Mouse (Mus musculus) stomach, embryonic 14.5 days (tissue): ENCODE measurements around the gene Stk16. TPM values are rescaled to one million over a fixed set of nuclear protein-coding genes. Genes with fewer than 3 reads are reported as not detected.

Experiments used
- ATAC-seq: fragments of 200-750 bp; cut with Nextera tagmentation; 2 replicates; pipeline ENCODE4 v1.8.0; 2017; ENCODE audit warnings: low read depth, moderate TSS enrichment; ENCODE audit not compliant: insufficient number of reproducible peaks, insufficient read depth, low FRiP score
- H3K27ac ChIP-seq: fragments of 300-500 bp; sonication (generic); 2 replicates; pipeline ENCODE4 v1.5.1; 2014; ENCODE audit warnings: mild to moderate bottlenecking, low read length, moderate library complexity, mixed read lengths
- H3K27me3 ChIP-seq: fragments of 300-500 bp; sonication (generic); 2 replicates; pipeline ENCODE4 v1.6.1; 2014; ENCODE audit warnings: low read length, control low read depth, mixed read lengths; ENCODE audit not compliant: control insufficient read depth, insufficient read depth
- H3K36me3 ChIP-seq: fragments of 300-500 bp; sonication (generic); 2 replicates; pipeline ENCODE4 v1.6.1; 2014; ENCODE audit warnings: mild to moderate bottlenecking, control low read depth, low read length, moderate library complexity, mixed read lengths; ENCODE audit not compliant: control insufficient read depth, insufficient read depth
- H3K4me1 ChIP-seq: fragments of 300-500 bp; sonication (generic); 2 replicates; pipeline ENCODE4 v1.6.1; 2014; ENCODE audit warnings: low read length, control low read depth, mixed read lengths; ENCODE audit not compliant: control insufficient read depth, insufficient read depth
- H3K4me2 ChIP-seq: fragments of 300-500 bp; sonication (generic); replicated peaks from 2 replicates; pipeline ENCODE4 v1.6.1; 2014; ENCODE audit warnings: low read depth, low read length, control low read depth
- H3K4me3 ChIP-seq: fragments of 300-500 bp; sonication (generic); 2 replicates; pipeline ENCODE4 v1.5.1; 2014; ENCODE audit warnings: low read depth, low read length, control low read depth
- H3K9ac ChIP-seq: fragments of 300-500 bp; sonication (generic); replicated peaks from 2 replicates; pipeline ENCODE4 v1.6.1; 2014; ENCODE audit warnings: low read depth, mild to moderate bottlenecking, control low read depth, low read length, moderate library complexity, mixed read lengths
- H3K9me3 ChIP-seq: fragments of 300-500 bp; sonication (generic); 2 replicates; pipeline ENCODE4 v1.6.1; 2016; ENCODE audit warnings: low read depth, low read length, control low read depth; ENCODE audit not compliant: control insufficient read depth
- WGBS: fragments of 180-500 bp; shearing (Covaris S2); extraction: QIAGEN DNeasy Blood & Tissue Kit; methylation state at CpG from one replicate; pipeline ENCODE4 v1.1.7; 2014; 5-methylcytosine and 5-hydroxymethylcytosine counted together
- polyA plus RNA-seq: library from polyadenylated mRNA; unstranded; fragments of >200 nt; fragmentation: Nextera tagmentation; extraction: Ambion mirVana; gene quantifications from 2 replicates; pipeline ENCODE4 v1.2.1, GENCODE M21; 2014

Stk16 gene
- polyA plus RNA-seq, 1 experiment from 2014 or later, result 123 TPM

DNA sequence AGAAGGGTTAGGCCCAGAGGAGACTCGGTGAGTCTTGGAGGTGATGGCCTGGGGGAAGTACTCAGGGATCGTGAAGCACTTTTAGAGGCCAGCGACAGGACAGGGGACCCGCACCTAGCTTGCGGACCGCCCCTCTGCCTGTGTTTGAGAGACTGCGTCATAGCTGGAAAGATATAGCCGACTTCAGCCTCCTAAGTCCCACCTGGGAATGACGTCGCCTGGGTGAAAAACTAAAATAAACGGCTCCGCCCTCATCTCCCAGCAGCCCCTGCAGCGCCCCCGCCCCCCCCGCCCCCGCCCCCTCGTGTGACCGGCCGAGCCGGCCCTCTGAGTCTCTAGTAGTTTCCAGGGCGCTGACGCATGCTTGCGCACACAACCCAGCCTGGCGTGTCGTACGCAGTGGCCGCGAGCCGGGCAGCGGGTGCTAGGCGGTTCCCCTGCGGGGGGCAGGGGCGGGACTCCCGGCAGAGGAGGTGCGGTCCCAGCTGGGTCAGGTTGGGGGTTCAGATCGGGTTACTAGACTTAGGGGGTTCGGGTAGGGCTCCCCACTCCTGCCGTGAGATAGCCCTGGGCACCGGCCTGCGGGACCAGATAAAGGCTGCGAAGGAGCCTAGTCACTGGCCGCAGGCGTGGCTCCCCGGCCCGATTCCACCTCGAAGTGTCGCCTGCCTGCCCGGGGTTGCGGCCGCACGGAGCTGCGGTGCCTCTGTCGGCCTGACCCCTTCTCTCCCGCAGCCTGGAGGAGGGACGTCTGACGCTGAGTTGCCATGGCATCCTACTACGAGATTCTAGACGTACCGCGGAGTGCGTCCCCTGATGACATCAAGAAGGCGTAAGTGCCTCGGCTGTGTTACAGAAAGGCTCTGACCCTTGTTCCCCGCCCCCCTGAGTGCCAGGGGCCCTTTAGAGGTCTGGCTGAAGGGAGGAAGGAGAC, 25.7 kb downstream of the Stk16 start, which contains the start of gene Dnajb2:
TSS of gene Dnajb2 (plus strand) at position 290 of the 934 bp plus-strand sequence.
- no peaks in the 10 kb centered on the region for H3K27me3 ChIP-seq
- peaks cover 11% of the 10 kb centered on the region; the same call in 1 of the 2 replicates for H3K36me3 ChIP-seq
- peak within 1 kb of the TSS; percentile 60 for H3K4me3 ChIP-seq
- peaks cover 2% of the 10 kb centered on the region; the same call in 1 of the 2 replicates for H3K4me1 ChIP-seq
- peak within 1 kb of the TSS; percentile 66 for H3K27ac ChIP-seq
- under 1% methylated on average over 64 of the region's 64 CpGs for WGBS
- no peaks in the 10 kb centered on the region for H3K9me3 ChIP-seq
- peak; percentile 92 for ATAC-seq
- peak within 1 kb of the TSS; percentile 53 for H3K9ac ChIP-seq
- peak within 1 kb of the TSS; percentile 88 for H3K4me2 ChIP-seq

DNA sequence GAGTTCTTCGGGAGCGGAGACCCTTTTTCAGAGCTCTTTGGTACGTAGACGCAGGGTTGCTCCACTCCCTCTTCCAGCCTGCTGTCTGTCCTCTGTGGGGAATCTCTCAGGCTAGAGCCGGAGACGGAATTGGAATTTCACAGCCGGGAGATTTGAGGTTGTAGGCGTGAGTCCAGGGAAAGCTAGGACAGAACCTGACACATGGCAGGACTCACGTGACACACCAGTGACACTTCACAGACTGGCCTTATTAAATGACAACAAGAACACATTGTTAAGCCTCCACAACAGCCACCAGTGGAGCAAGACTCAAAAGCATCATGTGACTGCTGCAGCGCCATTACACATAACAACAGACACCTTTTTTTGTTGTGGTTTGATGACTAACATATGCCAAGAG, 29.0 kb downstream of the Stk16 start:
- no peak for ATAC-seq
- Histone ChIP-seq H3K4me1 (peaks cover 2% of the 10 kb centered on the region; the same call in 1 of the 2 replicates), H3K4me3 (no peak overlapping the region), H3K27me3 (no peaks in the 10 kb centered on the region), H3K27ac (no peak overlapping the region), H3K9ac (no peak overlapping the region), H3K4me2 (no peak overlapping the region), H3K36me3 (peaks cover 21% of the 10 kb centered on the region), H3K9me3 (no peaks in the 10 kb centered on the region)
- WGBS, result 85% methylated on average over 10 of the region's 10 CpGs

GRCm38 (mm10) chr1:75243411-75243810, 32.8 kb downstream of the Stk16 start:
- no peak overlapping the region for H3K9ac ChIP-seq
- H3K4me1 ChIP-seq, result peaks cover 8% of the 10 kb centered on the region
- no peak overlapping the region for H3K27ac ChIP-seq
- H3K4me3 ChIP-seq, result no peak overlapping the region
- WGBS, result 88% methylated on average over 14 of the region's 14 CpGs
- ATAC-seq, result no peak
- no peaks in the 10 kb centered on the region for H3K9me3 ChIP-seq
- no peaks in the 10 kb centered on the region for H3K27me3 ChIP-seq
- H3K4me2 ChIP-seq, result no peak overlapping the region
- H3K36me3 ChIP-seq, result peaks cover 21% of the 10 kb centered on the region

DNA sequence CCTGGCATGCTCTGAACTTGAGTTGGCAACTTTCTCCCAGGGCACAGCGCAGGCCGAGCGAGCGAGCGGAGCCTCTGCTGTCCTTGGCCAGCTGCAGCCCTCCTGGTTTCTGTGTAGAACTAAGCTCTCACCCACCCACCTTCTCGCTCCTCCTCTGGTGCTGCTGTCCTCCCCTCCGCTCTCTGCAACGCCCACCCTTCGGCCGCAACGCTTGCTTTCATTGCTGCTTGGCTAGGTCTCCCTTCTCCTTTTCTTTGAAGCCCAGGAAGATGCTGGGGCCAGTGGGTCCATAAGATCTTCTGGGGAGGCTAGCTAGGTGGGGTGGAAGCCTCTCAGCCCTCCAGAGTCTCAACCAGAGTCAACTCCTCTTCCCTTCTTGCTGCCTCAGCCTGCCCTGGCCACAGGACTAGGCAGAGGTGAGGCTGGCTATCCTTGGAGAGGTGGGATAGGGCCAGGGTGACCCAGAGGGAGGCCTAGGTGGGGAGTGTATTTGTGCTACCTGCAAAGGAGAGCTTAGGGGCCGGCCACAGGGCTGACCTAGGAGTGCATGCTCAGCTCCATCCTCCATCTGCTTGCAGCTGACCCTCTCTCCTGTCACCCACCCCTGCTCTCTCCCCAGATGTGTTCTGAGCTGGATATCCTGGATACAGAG, 33.7 kb downstream of the Stk16 start:
- H3K4me2 ChIP-seq, result no peak overlapping the region
- no peaks in the 10 kb centered on the region for H3K27me3 ChIP-seq
- H3K27ac ChIP-seq, result no peak overlapping the region
- H3K9ac ChIP-seq, result no peak overlapping the region
- H3K4me1 ChIP-seq, result peaks cover 10% of the 10 kb centered on the region
- H3K36me3 ChIP-seq, result peaks cover 21% of the 10 kb centered on the region
- ATAC-seq, result 0 out of 2 replicates have a peak, but pooled peaks have one; percentile 4
- no peaks in the 10 kb centered on the region for H3K9me3 ChIP-seq
- H3K4me3 ChIP-seq, result no peak overlapping the region
- 87% methylated on average over 12 of the region's 12 CpGs for WGBS

DNA sequence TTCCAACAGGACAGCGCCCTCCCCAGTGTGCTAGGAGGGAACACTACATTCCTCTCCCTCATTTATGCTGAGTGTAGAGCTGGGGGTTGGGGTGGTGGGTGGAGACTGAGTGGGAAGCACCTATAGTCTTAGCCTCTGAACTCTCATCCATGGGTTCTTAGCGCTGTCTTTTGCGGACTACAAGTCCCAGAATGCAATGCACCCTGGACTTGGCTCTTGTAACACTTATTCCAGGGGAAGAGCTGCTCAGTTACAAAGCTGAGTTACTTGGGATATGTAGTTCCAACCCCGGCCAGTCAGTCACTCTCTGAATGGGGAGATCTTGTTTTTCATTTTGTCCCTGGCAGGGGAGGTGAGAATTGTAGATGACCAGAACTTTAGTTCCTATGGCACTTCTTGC, 34.2 kb downstream of the Stk16 start:
- no peaks in the 10 kb centered on the region for H3K9me3 ChIP-seq
- no peak overlapping the region for H3K4me3 ChIP-seq
- H3K27ac ChIP-seq, result no peak overlapping the region
- H3K9ac ChIP-seq, result no peak overlapping the region
- no peak overlapping the region for H3K4me2 ChIP-seq
- peaks cover 10% of the 10 kb centered on the region for H3K4me1 ChIP-seq
- WGBS, result 34% methylated on average over 4 of the region's 4 CpGs
- no peaks in the 10 kb centered on the region for H3K27me3 ChIP-seq
- H3K36me3 ChIP-seq, result peaks cover 20% of the 10 kb centered on the region
- ATAC-seq, result 0 out of 2 replicates have a peak, but pooled peaks have one; percentile 34

DNA sequence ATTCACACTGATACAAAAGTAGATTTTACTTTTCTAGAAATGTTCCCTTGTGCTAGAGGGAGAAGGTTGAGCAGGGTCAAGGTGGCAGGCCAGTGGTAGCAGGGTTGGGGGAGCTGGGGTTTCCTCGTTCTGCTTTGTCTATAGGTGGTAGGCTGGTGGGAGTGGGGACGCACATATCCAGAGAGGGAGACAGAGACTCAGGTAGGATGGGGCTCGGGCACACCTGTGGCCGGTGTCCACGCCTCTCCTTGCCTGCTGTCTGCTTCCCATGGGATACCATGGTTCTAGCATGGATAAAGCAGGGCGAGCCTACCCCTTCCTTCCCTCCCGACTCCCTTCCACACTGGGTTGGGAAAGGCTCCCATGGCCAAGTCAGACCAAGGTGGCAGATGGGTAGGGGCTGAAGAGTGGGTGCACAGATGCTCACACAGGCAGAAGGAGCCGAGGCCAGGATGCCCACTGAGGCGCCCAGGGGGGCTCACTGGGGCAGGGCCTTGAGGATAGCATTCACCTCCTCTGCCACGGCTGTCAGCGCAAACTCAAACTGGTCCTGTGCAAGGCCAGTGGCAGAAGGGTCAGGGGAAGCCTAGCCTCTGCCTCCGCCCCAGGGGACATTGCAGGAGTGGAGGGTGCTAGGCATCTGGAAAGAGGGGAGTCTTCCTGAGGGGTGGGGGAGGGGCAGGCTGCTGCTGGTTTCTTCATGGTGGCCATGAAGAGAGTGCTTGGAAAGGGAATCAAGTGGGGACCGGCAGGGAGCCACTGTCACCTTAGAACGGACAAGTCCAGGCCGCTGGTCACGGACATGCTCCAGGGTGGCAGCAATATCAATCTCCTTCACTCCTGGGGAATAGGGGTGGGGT, 36.7 kb downstream of the Stk16 start:
- Histone ChIP-seq H3K4me2 (no peak overlapping the region), H3K9ac (no peak overlapping the region), H3K27me3 (no peaks in the 10 kb centered on the region), H3K36me3 (peaks cover 7% of the 10 kb centered on the region), H3K4me3 (no peak overlapping the region), H3K4me1 (peaks cover 10% of the 10 kb centered on the region), H3K27ac (no peak overlapping the region), H3K9me3 (no peaks in the 10 kb centered on the region)
- no peak for ATAC-seq
- 75% methylated on average over 16 of the region's 16 CpGs for WGBS

- Histone ChIP-seq H3K9me3 (no peaks in the 10 kb centered on the region), H3K4me2 (no peak overlapping the region), H3K27me3 (no peaks in the 10 kb centered on the region), H3K27ac (peak overlapping the region; percentile 24; the same call in 1 of the 2 replicates), H3K36me3 (peaks cover 7% of the 10 kb centered on the region; the same call in 1 of the 2 replicates), H3K9ac (no peak overlapping the region), H3K4me1 (peaks cover 10% of the 10 kb centered on the region), H3K4me3 (no peak overlapping the region)
- WGBS, result 41% methylated on average over 9 of the region's 9 CpGs
- ATAC-seq, result peak; percentile 56
Observed at GRCm38 (mm10) chr1:75248041-75248772, 37.6 kb downstream of the Stk16 start.
